Mouse (Mus musculus) erythroblast, embryonic 14.5 days (primary cell): ENCODE results near the gene Begain. TPM values are rescaled to one million over a fixed set of nuclear protein-coding genes. Genes with fewer than 3 reads are reported as not detected.
A peak's percentile ranks its signal among the peaks of the same experiment; 100 is the strongest.

Experiments
- H3K27me3 ChIP-seq: 2 replicates; pipeline ENCODE4 v1.6.1; 2012; ENCODE audit warnings: inconsistent platforms; ENCODE audit not compliant: control insufficient read depth
- H3K36me3 ChIP-seq: 2 replicates; pipeline ENCODE4 v1.6.1; 2012; ENCODE audit warnings: mild to moderate bottlenecking, inconsistent platforms; ENCODE audit not compliant: control insufficient read depth
- H3K4me1 ChIP-seq: 2 replicates; pipeline ENCODE4 v1.6.1; 2012; ENCODE audit warnings: inconsistent platforms; ENCODE audit not compliant: control insufficient read depth
- H3K4me3 ChIP-seq: replicated peaks from 2 replicates; pipeline ENCODE3; 2012; ENCODE audit warnings: moderate library complexity, mild to moderate bottlenecking, inconsistent platforms
- H3K9me3 ChIP-seq: 2 replicates; pipeline ENCODE4 v1.6.1; 2012; ENCODE audit warnings: low read length, inconsistent platforms, mixed read lengths; ENCODE audit not compliant: control insufficient read depth
- GATA1 ChIP-seq: IDR thresholded peaks from 2 replicates; pipeline ENCODE4 v1.6.1; 2012; ENCODE audit warnings: low read length, inconsistent platforms, mixed read lengths
- TAL1 ChIP-seq: IDR thresholded peaks from 3 replicates; pipeline ENCODE4 v1.6.1; 2012; ENCODE audit warnings: low read length, inconsistent platforms, mixed read lengths
- polyA plus RNA-seq: library from polyadenylated mRNA; stranded (reverse); fragments of >175 nt; gene quantifications from 2 replicates; pipeline ENCODE4 v1.2.3, GENCODE M21; 2012

The Begain gene
- polyA plus RNA-seq, result 0.03 TPM in 1 of 2 replicates, not detected in the other

GRCm38 (mm10) chr12:109068167-109068653 is at the start of gene Begain:
Gene Begain, minus strand, starts transcription at chr12:109068217.
- Histone ChIP-seq H3K9me3 (no peaks in the 10 kb centered on the region), H3K4me3 (peak within 1 kb of the TSS; percentile 29), H3K27me3 (peaks cover 18% of the 10 kb centered on the region), H3K4me1 (0 out of 2 replicates have a peak, but pooled peaks cover 2% of the 10 kb centered on the region), H3K36me3 (no peaks in the 10 kb centered on the region)
- TF ChIP-seq TAL1 (no peak), GATA1 (no peak)

GRCm38 (mm10) chr12:109115707-109116106 is 47.7 kb upstream of the Begain start:
- no peaks in the 10 kb centered on the region for H3K9me3 ChIP-seq

GRCm38 (mm10) chr12:109115161-109115560 is 47.1 kb upstream of the Begain start:
- no peaks in the 10 kb centered on the region for H3K9me3 ChIP-seq

More at GRCm38 (mm10) chr12:109115707-109116106, 47.7 kb upstream of the Begain start:
- Histone ChIP-seq H3K4me1 (no peaks in the 10 kb centered on the region), H3K36me3 (no peaks in the 10 kb centered on the region), H3K4me3 (no peak overlapping the region), H3K27me3 (no peaks in the 10 kb centered on the region)
- TF ChIP-seq TAL1, result no peak
- TF ChIP-seq GATA1, result no peak

GRCm38 (mm10) chr12:109112996-109113592 is 45.1 kb upstream of the Begain start:
- Histone ChIP-seq H3K4me3 (no peak overlapping the region), H3K36me3 (no peaks in the 10 kb centered on the region), H3K4me1 (no peaks in the 10 kb centered on the region), H3K27me3 (no peaks in the 10 kb centered on the region), H3K9me3 (no peaks in the 10 kb centered on the region; the same call in 1 of the 2 replicates)
- TF ChIP-seq TAL1 (no peak), GATA1 (no peak)

More at GRCm38 (mm10) chr12:109115161-109115560, 47.1 kb upstream of the Begain start:
- Histone ChIP-seq H3K4me1 (no peaks in the 10 kb centered on the region), H3K36me3 (no peaks in the 10 kb centered on the region), H3K4me3 (no peak overlapping the region), H3K27me3 (no peaks in the 10 kb centered on the region)
- TF ChIP-seq TAL1, result no peak
- TF ChIP-seq GATA1, result no peak

GRCm38 (mm10) chr12:109112354-109112995 is 44.5 kb upstream of the Begain start:
- Histone ChIP-seq H3K27me3 (no peaks in the 10 kb centered on the region), H3K4me3 (no peak overlapping the region), H3K36me3 (no peaks in the 10 kb centered on the region), H3K4me1 (no peaks in the 10 kb centered on the region), H3K9me3 (no peaks in the 10 kb centered on the region; the same call in 1 of the 2 replicates)
- TF ChIP-seq GATA1 (no peak), TAL1 (no peak)

- Histone ChIP-seq H3K9me3 (peaks cover 10% of the 10 kb centered on the region), H3K4me1 (no peaks in the 10 kb centered on the region)
Observed at GRCm38 (mm10) chr12:109108911-109109310, 40.9 kb upstream of the Begain start.

DNA sequence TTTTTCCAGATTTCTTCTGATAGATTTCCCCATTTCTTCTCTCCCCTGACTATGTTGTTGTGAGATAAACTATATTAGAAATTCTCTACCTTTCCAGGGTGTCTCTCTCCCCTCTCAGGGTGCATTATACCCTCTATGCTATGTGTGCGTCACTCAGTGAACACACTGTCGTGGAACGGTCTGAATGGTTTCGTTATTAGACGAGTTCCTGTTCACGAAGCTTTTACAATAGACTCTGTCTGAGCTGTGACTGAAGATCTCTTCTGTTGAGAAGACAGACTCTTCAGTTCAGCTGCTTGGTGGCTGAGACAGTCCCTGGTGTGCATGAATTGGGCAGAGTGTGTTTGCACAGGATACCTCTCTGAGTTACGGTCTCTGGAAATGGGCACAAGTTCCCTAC is 32.4 kb upstream of the Begain start:
- TF ChIP-seq GATA1 (no peak), TAL1 (no peak)
- H3K36me3 ChIP-seq, result no peaks in the 10 kb centered on the region
- peaks cover 6% of the 10 kb centered on the region; the same call in 1 of the 2 replicates for H3K9me3 ChIP-seq
- H3K27me3 ChIP-seq, result no peaks in the 10 kb centered on the region
- H3K4me1 ChIP-seq, result no peaks in the 10 kb centered on the region
- H3K4me3 ChIP-seq, result no peak overlapping the region

More at GRCm38 (mm10) chr12:109108911-109109310, 40.9 kb upstream of the Begain start:
- Histone ChIP-seq H3K36me3 (no peaks in the 10 kb centered on the region), H3K4me3 (no peak overlapping the region), H3K27me3 (no peaks in the 10 kb centered on the region)
- TF ChIP-seq TAL1, result no peak
- TF ChIP-seq GATA1, result no peak

- H3K27me3 ChIP-seq, result no peaks in the 10 kb centered on the region
- no peaks in the 10 kb centered on the region for H3K36me3 ChIP-seq
- no peaks in the 10 kb centered on the region for H3K4me1 ChIP-seq
- no peak overlapping the region for H3K4me3 ChIP-seq
- TF ChIP-seq GATA1 (no peak), TAL1 (no peak)
- H3K9me3 ChIP-seq, result peaks cover 32% of the 10 kb centered on the region
Observed at GRCm38 (mm10) chr12:109090456-109091130, 22.6 kb upstream of the Begain start.

DNA sequence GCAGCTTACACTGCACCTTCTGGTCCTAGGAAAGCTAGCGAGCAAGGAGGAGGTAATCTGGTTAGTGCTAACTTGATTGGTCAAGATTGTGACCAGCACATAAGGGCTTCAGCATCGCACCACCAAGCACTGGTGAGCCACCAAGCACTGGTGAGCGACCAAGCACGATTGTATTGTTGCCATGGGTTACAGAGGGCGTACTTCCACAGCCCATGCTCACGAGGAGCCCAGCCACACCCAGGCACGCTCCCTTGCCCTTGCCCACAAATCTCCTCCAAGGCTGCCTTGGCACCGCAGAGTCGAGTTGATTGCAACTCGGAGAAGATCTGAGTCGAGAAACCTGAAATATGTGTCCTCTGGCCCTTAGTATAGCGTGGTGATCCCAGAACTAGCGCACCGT is 22.0 kb upstream of the Begain start:
- H3K9me3 ChIP-seq, result peaks cover 32% of the 10 kb centered on the region
- H3K36me3 ChIP-seq, result no peaks in the 10 kb centered on the region
- H3K4me3 ChIP-seq, result no peak overlapping the region
- H3K4me1 ChIP-seq, result no peaks in the 10 kb centered on the region
- no peak for TF ChIP-seq GATA1
- no peaks in the 10 kb centered on the region for H3K27me3 ChIP-seq
